Mouse (Mus musculus) mature B cell (primary cell): ENCODE measurements around the gene Zfx.

Source experiments
- in situ Hi-C: fragments of 300-500 bp; cut with MboI; formaldehyde crosslinking; loops from 2 replicates; pipeline ENCODE4 v1.14.3; 2019

The Zfx gene

DNA sequence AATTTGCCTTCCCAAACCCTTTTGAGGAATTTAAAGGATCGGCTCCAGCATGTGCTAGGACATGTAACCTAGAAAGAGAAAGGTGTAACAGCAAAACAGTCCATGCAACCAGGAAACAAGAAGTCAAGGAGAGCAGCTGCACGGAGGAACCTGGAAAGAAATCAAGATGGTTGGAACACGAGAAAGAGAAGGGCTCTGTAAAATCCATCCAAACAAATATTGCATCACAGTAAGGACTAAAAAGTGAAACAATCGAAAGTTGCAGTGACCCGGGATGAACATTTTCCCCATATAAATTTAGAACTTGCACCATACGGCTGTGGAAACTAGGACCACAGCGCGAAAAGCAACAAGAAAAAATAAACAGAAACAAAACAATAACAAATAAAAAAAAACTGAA is 62.8 kb downstream of the Zfx start:
- in situ Hi-C loops: no loop called here

DNA sequence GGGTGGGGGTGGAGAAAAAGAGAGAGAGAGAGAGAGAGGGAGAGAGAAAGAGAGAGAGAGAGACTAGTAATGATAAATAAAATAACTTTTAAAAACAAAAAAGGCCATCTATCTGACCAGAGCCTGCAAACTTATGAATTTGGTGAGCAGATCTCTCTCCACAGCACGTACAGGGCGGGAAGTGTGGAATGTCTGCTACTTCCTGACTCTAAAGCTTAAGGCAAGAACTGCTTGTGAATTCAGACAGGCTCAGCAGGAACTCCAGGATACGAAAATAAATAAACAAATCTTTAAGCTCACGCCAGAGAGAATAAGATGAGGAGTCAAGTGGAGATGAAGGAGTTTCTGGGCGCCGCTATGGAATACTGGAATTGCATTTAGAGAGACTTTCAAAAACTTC is 64.8 kb downstream of the Zfx start:
- in situ Hi-C loops: no loop called here

- in situ Hi-C loops: no loop called here
These were observed 74.5 kb downstream of the Zfx start for GRCm38 (mm10) chrX:94049048-94049447.

- in situ Hi-C loops: no loop called here
These were observed 75.5 kb downstream of the Zfx start for GRCm38 (mm10) chrX:94048048-94048447.

DNA sequence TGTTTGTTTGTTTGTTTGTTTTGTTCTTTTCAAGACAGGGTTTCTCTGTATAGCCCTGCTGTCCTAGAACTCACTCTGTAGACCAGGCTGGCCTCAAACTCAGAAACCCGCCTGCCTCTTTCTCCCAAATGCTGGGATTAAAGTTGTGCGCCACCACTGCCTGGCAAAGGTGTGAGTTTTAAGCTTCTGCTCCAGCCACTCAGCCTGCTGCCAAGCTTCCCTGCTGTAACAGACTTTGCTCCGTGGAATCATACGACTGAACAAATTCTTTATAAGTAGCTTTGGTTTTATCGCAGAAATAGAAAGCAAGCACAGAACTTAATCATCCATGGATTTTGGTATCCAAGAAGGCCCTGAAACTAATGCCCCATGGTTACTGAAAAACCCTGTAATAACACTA is 76.1 kb downstream of the Zfx start:
- in situ Hi-C loops: no loop called here

DNA sequence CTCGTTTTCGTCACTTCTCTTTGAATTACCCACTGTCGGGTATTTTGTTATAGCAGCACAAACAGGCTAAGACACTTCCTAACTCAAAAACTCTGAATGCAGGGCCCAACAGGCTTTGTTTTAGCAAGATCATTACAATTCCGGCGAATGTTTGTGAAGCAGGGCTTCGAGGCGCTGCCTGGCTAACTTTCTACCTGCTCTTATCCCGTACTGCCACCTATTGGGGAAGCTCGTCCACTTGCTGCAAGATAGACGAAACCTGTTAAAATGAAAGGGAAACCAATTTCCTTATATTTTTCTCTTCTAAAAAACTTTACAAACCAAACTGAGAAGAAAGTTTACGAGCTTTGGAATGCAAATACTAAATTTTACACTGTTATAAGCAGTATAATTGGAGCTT is 90.6 kb downstream of the Zfx start:
- in situ Hi-C loops: no loop called here

DNA sequence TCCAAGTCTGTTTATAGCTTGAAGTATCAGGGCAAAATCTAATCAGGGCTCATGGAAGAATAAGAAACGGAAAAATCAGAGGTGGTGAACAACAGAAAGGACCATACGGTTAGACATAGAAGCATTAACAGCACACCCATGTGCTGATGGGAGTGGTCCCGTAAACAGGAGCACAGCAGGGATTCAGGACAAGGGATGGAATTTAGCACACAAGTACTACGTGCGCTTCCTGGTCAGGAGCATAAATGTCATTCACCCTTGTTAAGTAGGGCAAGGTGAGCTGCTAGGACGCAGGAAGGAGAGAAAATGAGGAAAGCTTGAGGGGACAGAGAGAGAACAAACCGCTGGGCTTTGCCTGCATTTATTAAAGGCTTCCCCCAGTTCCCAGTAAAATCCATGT is 93.4 kb downstream of the Zfx start:
- in situ Hi-C loops: no loop called here
